Mouse (Mus musculus) heart, adult 11 months (tissue): ENCODE measurements around the gene Fxyd2.

Experiments
- DNase-seq: peaks from one replicate; pipeline ENCODE4 v3.0.0; 2022

Gene Fxyd2

DNA sequence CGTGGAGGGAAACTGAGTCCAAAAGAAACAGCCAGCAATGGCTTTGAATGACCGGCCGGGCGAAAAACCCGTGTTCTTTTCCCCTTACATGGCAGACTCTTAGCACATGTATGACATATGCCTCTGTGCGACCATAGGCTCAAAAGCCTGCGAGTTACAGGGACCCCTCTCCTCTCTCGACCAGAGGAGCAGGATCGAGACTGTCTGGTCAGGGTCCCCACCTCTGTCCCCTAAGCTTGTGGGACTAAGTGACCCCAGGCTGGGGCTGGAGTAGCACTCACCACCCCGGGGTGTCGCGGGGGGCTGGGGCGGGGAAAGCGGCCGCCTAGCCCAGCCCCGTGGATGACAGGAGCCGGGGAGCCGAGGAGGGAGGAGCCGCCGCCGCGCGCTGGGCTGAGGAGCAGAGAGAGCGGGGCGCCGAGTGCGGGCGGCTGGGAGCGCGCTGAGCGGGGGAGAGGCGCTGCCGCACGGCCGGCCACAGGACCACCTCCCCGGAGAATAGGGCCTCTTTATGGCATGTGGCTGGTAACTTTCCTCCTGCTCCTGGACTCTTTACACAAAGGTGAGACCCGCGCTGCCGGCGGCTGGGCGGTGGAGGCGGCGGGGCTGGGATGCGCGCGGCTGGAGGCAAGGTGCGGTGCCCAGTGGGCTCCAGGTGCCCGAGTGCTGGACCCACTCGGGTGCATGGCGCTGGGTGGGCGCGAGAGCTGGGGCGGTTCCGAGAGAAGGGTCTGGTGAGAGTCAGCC, 30.7 kb downstream of the Fxyd2 start:
- DNase-seq: no peak

DNA sequence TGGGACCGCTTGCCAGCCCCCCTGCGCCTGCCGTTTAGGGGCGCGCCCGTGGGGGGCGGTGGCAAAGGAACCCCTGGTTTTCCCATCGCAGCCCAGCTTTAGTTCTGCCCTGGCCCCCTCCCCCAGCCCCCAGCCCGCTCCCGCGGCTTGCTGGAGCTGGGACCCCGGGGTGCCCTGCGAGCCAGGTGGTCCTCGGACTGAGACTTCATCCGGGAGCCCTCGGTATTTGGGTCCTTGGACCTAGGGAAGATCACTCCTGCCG, 31.2 kb downstream of the Fxyd2 start:
- DNase-seq: no peak

GRCm38 (mm10) chr9:45431150-45431549, 31.7 kb downstream of the Fxyd2 start:
- no peak for DNase-seq

DNA sequence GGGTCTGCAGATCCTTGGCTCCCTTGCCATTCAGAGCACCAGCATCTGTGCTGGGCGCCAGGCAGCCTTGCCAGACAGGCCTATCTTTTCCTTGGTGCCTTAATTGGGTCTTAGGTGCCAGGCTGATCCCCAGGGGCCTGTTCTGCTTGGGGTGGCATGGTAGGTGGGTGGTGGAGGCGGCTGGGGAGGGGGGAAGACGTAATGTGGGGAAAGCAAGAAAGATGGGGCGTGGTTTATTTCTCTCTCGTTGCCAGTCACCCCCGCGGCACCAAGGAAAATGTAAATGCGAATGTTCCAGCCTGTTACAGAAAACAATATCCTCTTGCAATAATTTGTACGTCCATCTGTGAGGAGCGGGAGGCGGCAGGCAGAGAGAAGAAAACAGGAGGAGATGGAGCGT, 33.2 kb downstream of the Fxyd2 start:
- no peak for DNase-seq

GRCm38 (mm10) chr9:45433119-45433518, 33.6 kb downstream of the Fxyd2 start:
- no peak for DNase-seq

DNA sequence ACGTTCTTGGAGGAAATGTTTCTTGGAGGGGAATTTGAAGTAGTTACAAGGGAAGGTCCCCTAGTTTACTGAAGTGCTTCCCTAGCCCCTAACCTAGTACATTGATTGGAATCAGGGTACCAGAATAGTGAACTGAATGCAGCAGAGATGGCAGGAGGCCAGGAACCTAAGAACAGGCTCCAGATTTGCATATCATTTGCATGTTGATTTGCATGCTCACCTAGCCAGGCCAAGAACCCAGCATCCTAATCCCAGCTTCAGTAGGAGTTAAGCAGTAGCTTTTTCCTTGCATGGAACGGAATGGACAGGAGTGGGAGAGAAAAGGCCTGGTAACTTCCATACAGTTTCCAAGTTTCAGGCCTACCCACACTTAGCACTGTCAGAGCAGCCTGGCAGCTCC, 34.7 kb downstream of the Fxyd2 start:
- DNase-seq: no peak

- no peak for DNase-seq
Measured at GRCm38 (mm10) chr9:45439025-45439424, 39.6 kb downstream of the Fxyd2 start.

- no peak for DNase-seq
Measured at GRCm38 (mm10) chr9:45440083-45440784, 40.8 kb downstream of the Fxyd2 start.

GRCm38 (mm10) chr9:45444251-45444798, 44.9 kb downstream of the Fxyd2 start:
- no peak for DNase-seq

GRCm38 (mm10) chr9:45449658-45450057, 50.2 kb downstream of the Fxyd2 start:
- DNase-seq: no peak

GRCm38 (mm10) chr9:45451346-45451745, 51.9 kb downstream of the Fxyd2 start:
- DNase-seq: no peak

DNA sequence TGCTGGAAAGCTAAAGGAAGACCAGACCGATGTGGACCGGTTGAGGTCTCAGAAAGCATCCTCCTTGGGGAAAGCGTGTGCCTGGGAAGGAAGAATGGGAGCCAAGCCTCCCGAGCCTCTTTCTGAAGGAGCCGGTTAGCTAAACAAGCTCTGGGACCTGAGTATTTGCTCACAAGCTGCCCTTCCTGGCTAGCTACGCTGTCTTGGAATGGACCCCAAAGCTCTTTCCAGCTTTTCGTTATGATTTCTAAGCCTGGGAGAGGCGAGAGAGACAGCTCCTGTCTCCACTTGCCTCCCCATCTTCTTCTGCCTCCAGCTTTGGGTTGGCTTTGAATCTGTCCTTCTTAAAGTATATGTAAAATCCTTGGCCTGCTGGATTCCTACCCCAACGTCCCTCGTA, 54.6 kb downstream of the Fxyd2 start:
- DNase-seq: no peak

DNA sequence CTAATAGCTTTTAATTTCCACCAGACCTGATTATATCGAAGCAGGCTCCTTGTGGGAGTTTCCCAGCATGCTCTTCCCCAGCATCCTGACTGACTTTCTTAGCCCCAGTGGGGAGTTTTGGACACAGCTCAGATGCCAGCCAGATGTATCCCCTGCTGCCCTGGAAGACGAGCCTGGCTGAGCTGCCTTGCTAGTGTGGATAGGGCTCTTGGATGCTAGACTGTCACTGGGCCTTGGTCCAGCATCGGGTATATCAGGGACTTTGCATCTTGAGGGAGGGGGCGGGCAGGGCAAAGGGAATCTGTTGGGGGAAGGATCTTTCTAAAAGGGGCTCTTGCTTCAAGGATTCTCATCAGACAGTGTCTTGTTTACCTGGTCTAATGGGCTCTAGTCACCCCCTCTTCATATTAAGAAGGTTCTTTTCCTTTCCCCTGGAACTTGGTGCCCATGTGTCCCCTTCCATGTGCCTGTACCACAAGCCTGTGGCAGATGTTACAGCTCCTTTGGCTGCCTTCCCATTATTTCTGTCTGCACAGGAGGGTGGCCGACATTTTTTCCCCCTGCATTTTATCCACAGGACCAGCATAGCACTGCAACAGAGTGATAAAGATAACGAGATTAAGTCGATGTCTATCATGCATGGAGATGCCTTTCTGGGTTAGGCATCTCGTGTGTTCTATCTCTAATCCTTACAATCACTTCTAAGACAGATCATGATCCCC, 55.6 kb downstream of the Fxyd2 start:
- DNase-seq: no peak

DNA sequence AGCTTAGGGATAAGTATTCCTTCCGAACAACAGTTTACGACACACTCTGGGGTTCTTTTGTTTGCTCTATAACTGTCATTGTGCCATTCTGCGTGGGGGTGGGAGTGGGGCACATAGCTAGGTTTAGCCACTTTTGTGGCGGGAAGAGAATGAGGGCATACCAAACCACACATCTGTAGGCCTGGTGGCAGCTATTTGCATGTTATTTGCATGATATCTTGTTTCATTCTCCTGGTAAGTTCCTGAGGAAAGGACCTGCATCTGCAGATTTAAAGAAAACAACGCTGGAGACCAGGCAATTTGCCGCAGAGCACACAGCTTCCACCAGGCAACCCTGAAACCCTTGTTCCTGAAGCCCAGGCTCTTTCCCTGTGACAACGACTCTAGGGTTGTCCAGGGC, 57.7 kb downstream of the Fxyd2 start:
- DNase-seq: no peak

DNA sequence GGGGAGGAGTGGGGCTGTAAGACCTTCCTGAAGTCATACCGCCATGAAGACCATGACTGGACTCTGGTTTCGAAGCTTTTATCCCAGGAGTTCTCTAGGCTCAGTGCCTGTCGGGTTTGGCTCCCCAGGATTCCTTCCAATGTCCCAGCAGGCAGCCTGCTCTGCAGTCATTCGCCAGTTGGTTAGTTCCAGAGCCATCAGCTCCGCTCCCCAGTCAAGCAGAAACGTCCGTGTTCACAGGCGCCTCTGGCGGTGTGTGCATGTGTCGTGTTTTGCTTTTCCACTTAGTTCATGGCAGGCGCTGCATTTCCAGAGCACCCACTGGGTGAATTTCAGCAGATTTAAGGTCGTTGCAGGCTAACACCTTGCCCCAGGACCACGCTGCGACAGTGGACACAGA, 58.9 kb downstream of the Fxyd2 start:
- no peak for DNase-seq
